ENCODE assay signal across 8 mouse cellular contexts in genomic region chr3:96180727-96181477, GRCm38 (mm10). TPM values are rescaled to one million over a fixed set of nuclear protein-coding genes. Genes with fewer than 3 reads are reported as not detected.
DNase-seq lines count a peak whose midpoint lies in the region; ATAC-seq and TF ChIP-seq lines count a peak whose summit lies in the region.

Gene Sv2a (plus strand): TSS chr3:96181151.

- ATAC-seq in kidney, embryonic 15.5 days (replicated peaks; ENCODE audit: low FRiP score), result 0 out of 2 replicates have a peak, but pooled peaks have one; percentile 9
- ATAC-seq in forebrain, embryonic 13.5 days, result peak; percentile 74
- peak; percentile 70 for ATAC-seq in inflammation-experienced regulatory T-cells, adult 6 months
- ATAC-seq in limb, embryonic 13.5 days (ENCODE audit: low FRiP score, low read depth), result peak; percentile 12; the same call in 1 of the 2 replicates

- DNase-seq in kidney, adult 18-20 months, result no peak
- DNase-seq in brain, embryonic 14.5 days (ENCODE audit: low read depth), result peak; percentile 83
- DNase-seq in natural killer cell, adult 2 months (ENCODE audit: low spot score in 2 of 2), result peak; percentile 39 to 60
- DNase-seq in testis, postnatal 14 days (ENCODE audit: low spot score), result peak; percentile 29

- under 1% methylated on average over 18 of the region's 23 CpGs for WGBS in kidney, embryonic 15.5 days
- WGBS in forebrain, embryonic 13.5 days, result 0% methylated on average over 11 of the region's 23 CpGs
- 1% methylated on average over 14 of the region's 23 CpGs for WGBS in limb, embryonic 13.5 days

- H3K27ac ChIP-seq in kidney, embryonic 15.5 days, result no peak within 1 kb of the TSS
- peak within 1 kb of the TSS; percentile 61 for H3K27ac ChIP-seq in forebrain, embryonic 13.5 days
- H3K27ac ChIP-seq in limb, embryonic 13.5 days, result 0 out of 2 replicates have a peak within 1 kb of the TSS, but pooled peaks have one; percentile 15

- no peaks in the 10 kb centered on the region for H3K9me3 ChIP-seq in kidney, embryonic 15.5 days (replicated peaks)
- no peaks in the 10 kb centered on the region for H3K9me3 ChIP-seq in forebrain, embryonic 13.5 days (replicated peaks)
- no peaks in the 10 kb centered on the region for H3K9me3 ChIP-seq in limb, embryonic 13.5 days

- H3K4me1 ChIP-seq in kidney, embryonic 15.5 days, result peaks cover 29% of the 10 kb centered on the region
- H3K4me1 ChIP-seq in forebrain, embryonic 13.5 days, result peaks cover 23% of the 10 kb centered on the region
- peaks cover 24% of the 10 kb centered on the region for H3K4me1 ChIP-seq in limb, embryonic 13.5 days

- no peaks in the 10 kb centered on the region for H3K27me3 ChIP-seq in kidney, embryonic 15.5 days
- no peaks in the 10 kb centered on the region for H3K27me3 ChIP-seq in forebrain, embryonic 13.5 days
- H3K27me3 ChIP-seq in limb, embryonic 13.5 days, result no peaks in the 10 kb centered on the region

- H3K36me3 ChIP-seq in kidney, embryonic 15.5 days, result peaks cover 35% of the 10 kb centered on the region
- peaks cover 35% of the 10 kb centered on the region for H3K36me3 ChIP-seq in forebrain, embryonic 13.5 days (ENCODE audit: poor library complexity, severe bottlenecking)
- peaks cover 34% of the 10 kb centered on the region for H3K36me3 ChIP-seq in limb, embryonic 13.5 days

- H3K9ac ChIP-seq in kidney, embryonic 15.5 days, result peak within 1 kb of the TSS; percentile 56
- peak within 1 kb of the TSS; percentile 84 for H3K9ac ChIP-seq in forebrain, embryonic 13.5 days
- H3K9ac ChIP-seq in limb, embryonic 13.5 days, result peak within 1 kb of the TSS; percentile 81

- no peak for TF ChIP-seq CTCF in brain, embryonic 14.5 days (IDR thresholded peaks at IDR 0.05; ENCODE audit: borderline replicate concordance, extremely low read depth, insufficient read depth, insufficient read length)

- peak within 1 kb of the TSS; percentile 93 for H3K4me2 ChIP-seq in kidney, embryonic 15.5 days
- peak within 1 kb of the TSS; percentile 78 for H3K4me2 ChIP-seq in forebrain, embryonic 13.5 days
- H3K4me2 ChIP-seq in limb, embryonic 13.5 days (replicated peaks), result peak within 1 kb of the TSS; percentile 87

- peak within 1 kb of the TSS; percentile 58 for H3K4me3 ChIP-seq in kidney, embryonic 15.5 days (replicated peaks)
- peak within 1 kb of the TSS; percentile 59 for H3K4me3 ChIP-seq in forebrain, embryonic 13.5 days
- peak within 1 kb of the TSS; percentile 61 for H3K4me3 ChIP-seq in limb, embryonic 13.5 days

- peak; percentile 29; the same call in 1 of the 2 replicates for TF ChIP-seq POLR2A in brain, embryonic 14.5 days (IDR thresholded peaks at IDR 0.05; ENCODE audit: borderline replicate concordance, extremely low read depth, insufficient read depth, insufficient read length, poor library complexity, severe bottlenecking)

RNA-seq across cellular contexts. Expression of gene Sv2a, which starts in this region (rescaled TPM):
- 3.0 and 4.9 TPM in 2 replicates for polyA plus RNA-seq in kidney, embryonic 15.5 days (2015; fragmentation: Nextera tagmentation; extraction: Ambion mirVana)
- 101 and 136 TPM in 2 replicates for polyA plus RNA-seq in brain, embryonic 14.5 days (2012; rRNA removed)
- polyA plus RNA-seq in forebrain, embryonic 13.5 days (2015; fragmentation: Nextera tagmentation; extraction: Ambion mirVana), result 29.3 and 37.9 TPM in 2 replicates
- polyA plus RNA-seq in inflammation-experienced regulatory T-cells, adult 6 months (2017; shearing (Covaris generic)), result 1 to 10 TPM; 1.2 to 1.5 (median 1.4) TPM
- polyA plus RNA-seq in limb, embryonic 13.5 days (2015; fragmentation: Nextera tagmentation; extraction: Ambion mirVana), result 4.6 and 7.8 TPM in 2 replicates

Comparison
In these comparisons a context has a peak if more than half of its experiments do, and no peak if none do; other contexts are left out.
1. ATAC-seq: peak in every context shown above with its lines; median percentile 74 in forebrain, embryonic 13.5 days; 70 in inflammation-experienced regulatory T-cells, adult 6 months; 12 in limb, embryonic 13.5 days; 9 in kidney, embryonic 15.5 days.